Mouse (Mus musculus) urinary bladder, adult 2 months (tissue): Measurements from ENCODE around the gene Entpd4b. TPM values are rescaled to one million over a fixed set of nuclear protein-coding genes. Genes with fewer than 3 reads are reported as not detected.
"Not testable (repeated sequence)": the region's sequence is repeated elsewhere in the genome, so short reads cannot be mapped to it uniquely, and the experiment has no call there.

Experiments used
- DNase-seq: peaks from one replicate; pipeline ENCODE4 v3.0.0; 2022; ENCODE audit warnings: low spot score
- polyA plus RNA-seq: library from polyadenylated mRNA; depleted of rRNA; stranded (reverse); fragments of >200 nt; gene quantifications from 2 replicates; pipeline ENCODE4 v1.2.3, GENCODE M21; 2012; rRNA removed

The Entpd4b gene
- 22.5 and 23.7 TPM in 2 replicates for polyA plus RNA-seq

DNA sequence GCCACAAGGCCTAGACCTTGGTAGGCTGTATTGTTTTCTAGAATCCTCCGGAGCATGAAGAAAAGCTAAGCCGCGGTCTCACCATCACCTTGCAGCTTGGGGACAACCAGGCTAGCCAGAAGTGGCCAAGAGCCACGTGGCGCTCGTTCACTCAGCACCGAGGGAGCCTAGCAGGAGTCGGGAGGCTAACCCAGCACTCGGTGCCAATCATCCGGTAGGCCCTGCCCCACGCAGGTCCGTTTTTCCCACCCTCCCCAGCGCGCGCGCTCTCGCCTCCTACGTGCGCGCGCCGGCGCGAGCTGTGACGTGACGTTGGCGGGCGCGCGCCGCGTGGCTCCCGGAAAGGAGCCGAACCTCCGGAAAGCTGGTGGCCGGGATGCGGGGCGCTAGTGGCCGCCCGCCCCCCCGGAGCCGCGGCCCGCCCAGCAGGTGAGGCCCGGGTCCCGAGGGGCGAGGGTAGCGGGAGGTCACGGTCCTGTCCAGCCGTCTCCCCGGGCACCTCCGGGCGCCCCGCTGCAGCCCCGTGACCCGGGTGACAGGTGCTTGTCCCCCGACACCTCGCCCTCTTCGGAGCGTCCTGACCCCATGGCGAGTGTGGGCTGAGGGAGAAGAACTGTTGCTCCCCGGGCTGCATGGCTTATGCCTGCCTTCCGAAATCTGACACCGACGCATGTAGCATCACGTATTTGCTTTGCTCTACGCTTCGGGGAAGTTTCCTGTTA lies at the start of gene Entpd4b:
Gene Entpd4b (plus strand): TSS at position 315 of the 722 bp plus-strand sequence.
- DNase-seq: not testable (repeated sequence)

DNA sequence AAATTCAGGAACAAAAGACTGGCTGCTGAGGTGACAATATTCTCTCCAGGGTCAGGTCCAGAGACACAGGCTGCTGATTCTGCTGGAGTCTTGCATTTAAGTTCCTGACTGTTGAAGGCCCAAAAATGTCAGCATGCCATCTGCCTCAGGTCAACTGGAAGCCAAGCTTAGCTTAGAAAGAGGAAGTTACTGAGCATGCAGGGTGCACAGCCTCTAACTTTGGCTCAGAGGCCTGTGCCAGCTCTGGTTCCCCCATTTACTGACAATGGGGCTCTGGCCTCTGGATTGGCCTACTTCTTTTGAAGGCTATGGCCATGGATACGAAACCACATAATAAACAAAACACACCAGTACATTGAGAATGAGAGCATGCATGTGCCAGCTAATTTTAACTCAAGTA lies 48.2 kb upstream of the Entpd4b start:
- DNase-seq: not testable (repeated sequence)

- DNase-seq: not testable (repeated sequence)
These were observed 42.8 kb upstream of the Entpd4b start, which contains the start of gene Gm27179 for GRCm38 (mm10) chr14:69512449-69512848. Gene Gm27179 (minus strand): TSS chr14:69512549.

DNA sequence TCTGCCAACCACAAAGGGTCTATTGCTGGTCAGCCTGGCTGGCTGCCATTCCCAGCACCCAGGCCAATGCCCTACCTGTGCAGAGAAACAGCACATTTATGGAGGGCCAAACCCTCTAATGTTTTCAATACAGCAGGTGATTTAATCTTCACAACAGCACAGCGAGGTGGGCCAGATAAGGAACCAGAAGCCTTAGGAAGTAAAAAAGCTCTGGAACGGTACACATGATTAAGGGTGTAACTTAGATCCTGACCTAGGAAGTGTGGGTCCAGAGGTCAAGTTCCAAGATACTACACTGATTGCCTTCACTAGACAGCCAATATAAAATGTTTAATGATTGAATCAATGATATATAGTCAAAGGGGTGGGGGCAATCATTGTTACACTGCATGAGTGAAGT lies 34.4 kb upstream of the Entpd4b start:
- DNase-seq: not testable (repeated sequence)

GRCm38 (mm10) chr14:69523001-69523400 lies 32.2 kb upstream of the Entpd4b start:
- not testable (repeated sequence) for DNase-seq

DNA sequence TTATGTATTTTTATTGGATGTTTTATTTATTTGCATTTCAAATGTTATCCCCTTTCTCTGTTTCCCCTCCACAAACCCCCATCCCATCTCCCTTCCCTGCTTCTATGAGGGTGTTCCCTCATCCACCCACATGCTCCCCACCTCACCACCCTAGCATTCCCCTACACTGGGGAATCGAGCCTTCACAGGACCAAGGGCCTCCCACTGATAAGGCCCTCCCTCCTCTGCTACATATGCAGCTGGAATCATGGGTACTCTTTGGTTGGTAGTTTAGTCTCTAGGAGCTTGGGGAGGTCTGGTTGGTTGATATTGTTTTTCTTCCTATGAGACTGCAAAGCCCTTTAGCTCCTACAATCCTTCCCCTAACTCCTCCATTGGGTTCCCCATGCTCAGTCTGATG lies 29.0 kb upstream of the Entpd4b start:
- not testable (repeated sequence) for DNase-seq

DNA sequence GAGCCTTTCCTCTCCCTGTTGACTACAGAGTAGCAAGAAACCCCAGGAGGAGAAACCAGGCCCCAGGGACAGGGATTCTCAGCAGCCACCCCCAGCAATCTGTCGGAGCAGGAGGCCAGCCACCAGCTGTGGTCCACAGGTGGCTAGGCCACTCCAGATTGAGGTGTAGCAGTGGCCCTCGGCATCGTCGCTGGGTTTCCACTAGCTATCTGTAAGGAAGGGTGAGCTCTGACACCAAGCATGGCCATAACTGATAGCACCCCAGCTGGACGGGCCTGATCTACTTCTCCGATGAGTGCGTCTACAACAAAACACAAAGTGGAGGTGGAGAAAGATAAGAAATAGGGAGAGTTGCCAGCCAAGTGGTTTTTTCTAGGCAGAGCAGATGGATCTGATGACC lies 18.7 kb upstream of the Entpd4b start:
- DNase-seq: not testable (repeated sequence)

DNA sequence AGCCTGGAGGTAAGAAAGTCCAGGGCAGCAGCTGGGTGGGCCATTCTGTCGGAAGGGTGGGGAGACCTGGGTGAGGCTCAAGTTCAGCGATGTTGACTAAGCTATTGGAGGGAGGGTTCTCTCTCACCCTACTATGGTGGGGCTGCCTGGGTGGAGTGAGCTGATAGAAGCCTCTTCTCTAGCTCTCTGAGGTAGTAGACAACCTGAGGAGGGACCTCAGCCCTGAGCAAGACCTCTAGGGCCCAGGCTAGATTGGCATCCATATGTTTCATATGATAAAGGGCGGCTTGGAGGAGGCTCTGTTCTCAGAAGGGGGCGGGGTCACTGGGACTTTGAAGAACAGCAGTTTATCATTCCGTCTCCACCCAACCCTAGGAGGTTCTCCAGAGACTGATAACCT lies 15.1 kb upstream of the Entpd4b start:
- not testable (repeated sequence) for DNase-seq

DNA sequence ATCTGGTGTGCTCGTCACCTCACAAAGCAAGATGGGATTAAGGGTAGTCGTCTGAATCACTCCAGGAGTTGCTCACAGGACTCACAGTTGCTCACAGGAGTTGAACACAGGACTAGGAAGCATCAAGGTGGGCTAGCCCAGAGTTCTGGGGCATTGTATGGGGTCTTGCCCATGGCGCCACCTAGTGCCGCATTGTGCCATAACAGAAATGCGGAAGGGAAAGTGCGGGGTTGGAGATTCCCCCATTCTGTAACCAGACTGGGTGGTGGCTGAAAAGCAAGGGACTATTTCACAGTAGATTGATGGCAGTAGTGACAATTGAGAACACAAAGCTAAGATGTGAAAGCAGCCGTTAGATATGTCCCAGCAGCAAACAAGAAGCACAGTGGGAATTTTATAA lies 12.5 kb upstream of the Entpd4b start:
- not testable (repeated sequence) for DNase-seq

DNA sequence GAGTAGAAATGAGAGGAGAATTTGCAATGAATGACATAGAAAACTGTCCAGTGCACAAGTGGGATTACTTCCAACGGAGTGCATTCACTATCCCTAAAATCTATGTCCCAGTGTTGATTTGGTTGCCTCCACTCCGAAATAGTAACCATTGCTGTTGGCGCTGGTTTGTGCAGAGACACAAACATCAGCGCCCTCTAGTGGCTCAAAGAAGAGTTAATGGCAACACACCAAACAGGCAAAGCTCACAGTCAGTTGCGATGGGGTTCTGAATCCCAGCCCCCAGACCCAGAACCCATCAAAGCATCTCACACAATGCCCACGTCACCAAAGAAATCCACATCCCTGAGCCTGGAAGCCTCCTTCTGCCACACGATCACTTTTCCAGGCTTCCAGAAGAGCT lies 11.2 kb upstream of the Entpd4b start:
- DNase-seq: not testable (repeated sequence)

DNA sequence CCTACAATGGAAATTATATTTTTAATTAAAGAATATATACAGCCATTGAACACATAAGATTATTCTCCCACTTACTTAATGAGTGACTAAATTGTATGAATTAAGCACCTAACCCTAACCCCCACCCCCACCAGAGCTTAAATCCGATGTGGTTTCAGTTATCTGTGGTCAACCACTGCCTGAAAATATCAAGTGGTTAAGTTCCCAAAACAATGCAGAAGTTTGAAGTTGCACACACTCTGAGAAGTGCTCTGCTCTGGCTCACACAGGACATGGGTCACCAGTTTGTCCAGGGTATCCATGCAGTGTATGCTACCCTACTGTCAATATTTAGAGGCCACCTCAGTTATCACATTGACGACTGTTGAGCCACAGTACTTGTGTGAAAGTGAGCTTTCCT lies 10.2 kb upstream of the Entpd4b start:
- DNase-seq: not testable (repeated sequence)

GRCm38 (mm10) chr14:69547310-69547709 lies 7.9 kb upstream of the Entpd4b start:
- DNase-seq: not testable (repeated sequence)

DNA sequence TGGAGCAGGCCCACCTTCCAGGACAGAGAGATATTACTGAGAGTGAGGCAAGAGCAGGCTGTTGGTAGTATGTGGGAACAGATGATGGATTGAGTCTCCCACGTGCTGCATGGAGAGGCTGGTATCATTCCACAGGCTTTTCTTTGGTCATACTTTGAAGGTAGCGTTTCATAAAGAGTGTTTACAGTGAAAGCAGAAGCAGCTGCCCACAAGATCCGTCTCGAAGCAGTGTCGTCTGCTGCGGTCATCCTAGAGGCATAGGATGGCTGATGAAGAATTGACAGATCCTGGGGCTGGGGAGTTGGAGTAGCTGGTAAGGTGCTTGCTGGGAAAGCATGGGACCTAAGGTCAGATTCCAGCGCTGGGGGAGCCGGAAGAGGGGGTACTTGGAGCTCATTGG lies 1.6 kb downstream of the Entpd4b start:
- not testable (repeated sequence) for DNase-seq

DNA sequence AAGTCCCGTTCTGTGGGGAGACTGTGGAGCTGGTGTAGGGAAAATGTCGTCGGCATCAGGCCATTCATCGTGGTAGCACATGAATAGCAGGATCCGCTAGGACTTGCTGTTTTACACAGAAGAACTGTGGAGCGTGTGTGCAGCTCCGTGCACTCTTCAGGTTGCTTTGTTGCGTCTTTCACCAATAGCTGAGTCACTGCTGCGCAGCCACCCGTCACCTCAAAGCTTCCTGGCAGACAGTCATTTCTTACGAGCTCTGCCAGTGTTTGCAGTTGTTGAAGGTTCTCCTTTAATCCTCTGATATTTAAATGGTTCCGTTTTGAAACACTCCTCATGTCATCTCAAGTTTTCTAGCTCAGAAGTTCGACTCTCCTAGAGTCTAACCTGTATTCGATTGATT lies 2.3 kb downstream of the Entpd4b start:
- not testable (repeated sequence) for DNase-seq

Other genes with a start within 250 kb of the Entpd4b start
- not detected in 2 replicates for gene Gm16867, start 52.1 kb upstream of the Entpd4b start, polyA plus RNA-seq
- gene Gm27179, start 42.9 kb upstream of the Entpd4b start, polyA plus RNA-seq: not detected in 2 replicates